Mouse (Mus musculus) heart, adult 8-10 months (tissue): ENCODE measurements around the gene Arhgef28. TPM values are rescaled to one million over a fixed set of nuclear protein-coding genes. Genes with fewer than 3 reads are reported as not detected.

Experiments used
- total RNA-seq, 4 experiments: library from RNA; stranded (reverse); gene quantifications; 2 replicates each; pipeline ENCODE4 v1.2.4; 2022

The Arhgef28 gene
- total RNA-seq, 4 experiments from 2014 or later: 4.6 to 6.7 (median 5.6) TPM

Other genes starting within 250 kb of the Arhgef28 start
- 1 to 10 TPM; 5.5 to 6.9 (median 5.9) TPM for gene Utp15, start 56.6 kb upstream of the Arhgef28 start, total RNA-seq
- 10 to 100 TPM; 34.2 to 49.4 (median 44.5) TPM for gene Ankra2, start 56.6 kb upstream of the Arhgef28 start, total RNA-seq
- gene Gm21976, start 73.4 kb upstream of the Arhgef28 start, total RNA-seq: not detected
- gene Btf3, start 110.6 kb upstream of the Arhgef28 start, total RNA-seq: 100 to 1,000 TPM; 181 to 211 (median 205) TPM
- gene Foxd1, start 147.8 kb upstream of the Arhgef28 start, total RNA-seq: under 1 TPM in 1 of 4 experiments, not detected in 3; 0.06 TPM